Mouse (Mus musculus): ENCODE data around the gene Nlrp4e.
"Not testable (repeated sequence)": the region's sequence is repeated elsewhere in the genome, so short reads cannot be mapped to it uniquely, and the experiment has no call there.

Nlrp4e gene

GRCm38 (mm10) chr7:23300892-23301291, at the start of gene Nlrp4e:
Gene Nlrp4e, plus strand, starts transcription at chr7:23301192.
- DNase-seq: not testable (repeated sequence)

- DNase-seq: not testable (repeated sequence)
These were observed 49.4 kb upstream of the Nlrp4e start, which contains the start of gene Vmn1r166 for GRCm38 (mm10) chr7:23251582-23251981. Gene Vmn1r166, minus strand, starts transcription at chr7:23251682.

- DNase-seq: not testable (repeated sequence)
These were observed 22.2 kb upstream of the Nlrp4e start, which contains the start of gene Gm6902 for GRCm38 (mm10) chr7:23278800-23279199. Gene Gm6902, minus strand, starts transcription at chr7:23278900.

- not testable (repeated sequence) for DNase-seq
These were observed 57.3 kb downstream of the Nlrp4e start for GRCm38 (mm10) chr7:23358311-23358710.

- no peak for DNase-seq
These were observed 84.6 kb downstream of the Nlrp4e start, which contains the start of gene Nlrp5 for GRCm38 (mm10) chr7:23385589-23385988. Gene Nlrp5, plus strand, starts transcription at chr7:23385889.
